Mouse (Mus musculus) fat pad, adult 2 months (tissue): ENCODE results near the gene Fam173a.

ENCODE experiments used
- DNase-seq: peaks from one replicate; pipeline ENCODE4 v3.0.0-alpha.2; 2011; ENCODE audit warnings: low read depth, low spot score; ENCODE audit errors: extremely low read depth

The Fam173a gene

DNA sequence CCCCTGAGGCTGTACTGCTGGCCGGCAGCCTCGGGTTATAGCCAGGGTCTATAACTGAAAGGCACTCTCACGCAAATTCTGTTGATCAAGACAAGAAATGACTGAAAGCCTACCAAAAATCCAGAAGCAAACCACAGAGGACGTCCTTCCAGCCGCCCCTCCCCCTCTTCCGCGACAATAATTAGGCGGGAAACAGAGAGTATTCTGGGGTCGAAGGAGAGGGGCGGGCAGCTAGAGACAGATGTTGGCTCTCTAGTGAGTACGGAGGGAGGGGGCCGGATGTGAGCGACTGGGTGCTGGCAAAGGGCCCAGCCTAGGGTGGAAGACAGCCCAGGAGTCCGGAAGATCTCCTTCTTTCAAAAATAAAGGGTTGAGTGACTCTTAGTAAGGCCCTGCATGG lies at the start of gene Fam173a:
Gene Fam173a, minus strand, starts transcription at position 287 of the 400 bp plus-strand sequence.
- DNase-seq, result no peak

DNA sequence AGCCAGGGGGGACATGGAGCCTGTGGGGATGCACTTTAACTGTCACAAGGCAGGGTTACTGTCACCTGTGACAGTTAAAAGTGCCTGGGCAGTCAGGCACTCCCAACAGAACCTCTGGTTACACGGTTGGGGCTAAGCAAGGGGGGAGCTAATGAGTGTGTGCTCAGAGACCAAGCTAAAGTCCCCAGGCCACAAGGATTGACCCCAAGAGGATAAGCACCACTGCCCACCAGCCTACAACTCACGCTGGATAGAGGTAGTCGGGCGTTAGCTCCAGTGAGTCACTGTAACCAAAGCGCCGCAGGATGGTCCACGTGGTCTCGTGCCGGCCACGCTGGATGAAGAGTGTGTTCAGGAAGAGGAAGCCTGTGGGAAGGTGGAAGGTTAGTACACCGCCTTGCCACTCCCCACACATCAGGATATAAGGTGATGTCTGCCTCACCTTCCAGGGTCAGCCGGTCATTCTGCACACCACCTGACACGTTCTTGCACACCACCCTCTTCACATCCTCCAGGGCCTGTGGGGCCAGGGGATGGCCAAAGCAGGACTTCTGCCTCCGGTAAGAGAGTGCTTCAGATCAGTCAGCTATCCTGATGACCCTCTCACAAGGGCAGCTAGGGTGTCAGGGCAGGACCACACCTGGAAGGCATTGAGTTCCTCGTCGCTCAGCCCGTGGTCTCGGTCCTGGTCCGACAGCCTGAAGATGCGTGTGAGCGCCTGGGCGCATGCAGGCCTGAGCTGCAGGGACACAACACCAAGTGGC lies 48.6 kb upstream of the Fam173a start, which contains the start of gene Gm20683:
Gene Gm20683, minus strand, starts transcription at position 647 of the 764 bp plus-strand sequence.
- no peak for DNase-seq

DNA sequence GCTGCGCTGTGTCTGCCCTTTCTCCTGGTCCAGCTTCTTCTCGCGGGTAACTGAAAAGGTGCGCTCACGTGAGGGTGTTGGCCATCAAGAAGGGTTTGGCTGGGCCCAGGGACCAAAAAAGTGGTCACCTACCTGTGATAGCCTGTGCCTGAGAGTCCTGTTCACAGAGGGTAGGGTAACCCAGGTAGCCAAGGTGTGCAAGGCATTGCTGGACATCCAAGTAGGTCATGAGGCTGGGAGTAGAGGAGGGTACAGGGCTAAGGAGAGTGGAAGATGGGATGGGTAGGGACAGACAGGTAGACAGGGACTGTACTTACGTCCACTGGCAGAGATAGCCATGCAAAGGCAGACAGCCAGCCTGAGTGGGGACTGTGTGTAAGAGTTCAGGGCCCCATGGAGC lies 47.8 kb upstream of the Fam173a start:
- no peak for DNase-seq

DNA sequence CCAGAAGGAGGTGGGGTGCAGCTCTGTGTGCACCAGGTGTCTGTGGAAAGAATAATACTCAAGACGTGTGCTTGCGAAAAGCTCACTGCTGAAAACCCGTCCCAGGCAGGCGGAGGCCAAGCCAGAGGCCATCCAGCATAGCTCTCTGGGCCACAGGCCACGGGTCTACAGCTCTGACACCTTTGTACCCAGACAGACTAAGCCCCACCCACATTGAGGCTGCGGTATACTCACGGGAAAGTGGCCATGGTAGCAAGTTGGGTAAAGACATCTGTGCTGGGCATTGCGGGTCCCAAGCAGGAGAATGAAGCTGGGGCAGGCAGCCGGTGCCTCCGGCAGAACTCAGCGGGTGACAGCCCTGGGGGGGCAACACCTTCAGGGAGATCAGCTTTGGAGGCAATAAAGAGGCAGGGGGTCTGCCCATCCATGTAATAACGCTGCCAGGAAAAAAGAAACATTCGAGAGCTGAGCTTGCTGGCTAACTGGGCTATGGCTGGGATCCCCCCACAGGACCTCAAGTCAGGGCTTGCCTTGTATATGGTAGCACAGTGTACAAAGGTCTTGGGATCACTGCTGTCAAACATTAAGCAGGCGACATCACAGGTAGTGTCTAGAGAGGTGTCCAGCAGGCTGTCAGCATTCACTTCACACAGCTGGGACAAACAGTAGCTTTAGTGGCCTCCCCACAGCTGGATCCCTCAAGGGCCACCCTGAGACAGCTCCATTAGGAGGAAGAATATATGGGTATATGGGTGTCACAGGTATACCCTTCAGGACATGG lies 46.9 kb upstream of the Fam173a start:
- no peak for DNase-seq

DNA sequence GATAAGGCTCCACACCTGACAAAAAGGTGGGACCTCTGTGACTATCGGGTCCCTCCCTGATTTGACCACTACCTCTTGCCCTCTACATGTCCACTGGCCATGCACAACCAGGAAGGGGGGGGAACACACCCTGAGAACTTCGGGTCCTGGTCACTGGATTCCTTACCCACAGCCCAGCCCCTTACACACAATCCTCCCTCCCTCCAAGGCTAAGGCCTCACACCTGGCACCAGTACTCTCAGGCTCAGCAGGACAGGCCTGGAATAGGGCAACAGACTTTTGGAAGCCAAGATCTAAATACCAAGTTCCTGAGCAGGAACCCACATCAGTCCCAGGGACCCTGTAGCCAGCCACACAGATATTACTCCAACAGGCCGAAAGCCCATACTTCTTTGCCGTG lies 46.2 kb upstream of the Fam173a start:
- DNase-seq, result no peak

DNA sequence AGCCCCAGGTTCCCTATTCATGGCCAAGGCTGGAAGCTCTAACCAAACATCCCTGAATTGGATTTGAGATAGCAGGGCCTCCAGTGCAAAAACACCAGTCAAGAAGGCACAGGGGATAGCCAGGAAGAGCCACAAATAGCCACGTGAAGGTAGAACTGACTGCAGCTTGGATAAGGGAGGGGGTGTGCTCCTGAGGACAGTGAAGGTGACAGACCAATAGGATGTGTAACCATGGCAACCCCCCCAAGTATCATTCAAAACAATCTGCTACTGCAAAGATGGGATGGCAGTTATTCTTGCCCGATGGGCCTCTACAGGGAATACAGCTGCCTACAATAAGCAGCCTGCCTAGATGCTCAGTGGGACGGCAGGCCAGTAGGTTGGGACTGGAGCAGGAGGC lies 44.8 kb upstream of the Fam173a start:
- DNase-seq, result no peak

DNA sequence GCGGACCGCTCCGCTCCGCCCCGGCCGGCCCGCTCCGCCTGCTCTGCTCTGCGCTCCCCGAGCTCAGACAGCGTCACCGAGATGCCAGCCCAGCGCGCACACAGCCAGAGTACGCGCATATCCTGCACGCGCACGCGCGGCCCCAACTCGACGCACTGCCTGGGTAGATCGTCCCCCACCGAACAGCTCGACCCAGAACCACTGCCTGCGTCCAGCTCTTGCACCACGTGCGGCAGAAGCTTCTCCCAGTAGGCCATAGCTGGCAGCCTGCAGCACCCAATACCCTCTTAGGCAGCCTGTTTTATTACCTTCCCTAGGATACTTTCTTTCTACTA lies 44.3 kb upstream of the Fam173a start, which contains the start of gene Rhbdl1:
Gene Rhbdl1, minus strand, starts transcription at position 220 of the 335 bp plus-strand sequence.
- no peak for DNase-seq

DNA sequence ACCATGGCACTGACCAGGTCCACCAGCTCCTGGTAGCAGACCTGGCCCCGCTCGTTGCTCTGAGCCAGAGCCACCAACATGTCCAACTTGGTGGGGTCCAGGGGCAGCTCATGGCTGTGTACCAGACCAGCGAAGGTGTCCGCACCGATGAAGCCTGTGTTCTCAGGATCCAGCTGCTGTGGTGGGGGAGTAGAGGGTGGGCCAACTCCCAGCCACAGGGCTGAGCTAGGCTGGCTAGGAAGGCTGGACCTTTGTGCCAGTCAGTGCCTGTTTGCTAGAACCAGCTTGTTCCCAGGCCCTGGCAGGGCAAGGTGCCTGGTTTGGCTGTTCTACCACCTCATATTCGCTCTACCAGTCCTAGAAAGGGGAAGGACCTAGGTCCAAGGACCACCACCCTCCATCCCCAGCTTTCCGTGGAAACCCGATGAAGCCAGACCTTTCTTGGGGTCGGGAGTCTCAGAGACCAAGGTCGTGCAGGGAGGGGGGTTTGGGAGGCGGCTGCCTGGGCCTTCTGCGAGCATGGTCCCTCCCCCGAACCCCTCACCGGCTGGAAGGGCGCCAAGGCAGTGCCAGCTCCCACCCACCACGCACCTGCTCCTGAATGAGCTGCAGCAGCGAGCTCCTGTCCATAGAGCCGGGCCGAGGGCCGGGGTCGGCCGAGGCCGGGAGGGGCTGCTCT lies 43.8 kb upstream of the Fam173a start:
- no peak for DNase-seq

DNA sequence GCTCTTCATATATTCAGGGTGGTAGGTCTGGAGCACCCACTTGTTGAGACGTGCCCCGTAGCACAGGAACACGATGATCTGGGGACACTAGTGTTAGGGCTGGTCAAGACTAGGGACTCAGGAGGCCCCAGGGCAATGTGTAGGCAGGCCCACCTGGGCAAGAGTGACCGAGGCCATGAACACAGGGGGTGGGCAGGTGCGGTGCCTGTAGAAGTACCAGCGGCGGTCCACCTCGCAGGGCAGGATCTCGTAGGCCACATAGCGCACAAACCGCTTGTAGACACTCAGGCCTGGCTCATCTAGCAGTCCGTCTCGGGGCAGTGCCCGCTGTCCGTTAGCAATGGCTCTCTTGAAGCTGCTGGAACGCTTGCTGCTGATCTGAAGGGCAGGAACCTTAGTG lies 43.1 kb upstream of the Fam173a start:
- DNase-seq, result no peak

DNA sequence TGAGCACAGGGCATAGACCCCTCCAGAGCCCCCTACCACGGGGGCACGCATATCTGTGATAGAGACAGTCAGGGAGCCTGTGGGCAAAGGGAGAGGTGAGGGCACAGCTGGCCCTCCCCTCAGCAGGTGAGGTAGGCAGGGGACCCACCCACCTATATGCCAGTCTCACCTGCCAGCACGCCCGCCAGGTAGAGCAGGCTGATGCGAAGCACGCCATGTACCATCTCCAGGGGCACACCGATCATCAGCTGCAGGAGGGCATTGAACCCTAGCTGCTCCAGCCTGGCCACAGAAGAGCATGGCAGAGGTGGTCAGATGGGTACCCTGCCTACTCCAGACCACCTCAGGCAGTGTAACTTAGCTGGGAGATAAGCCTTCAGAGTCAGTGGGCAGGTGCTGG lies 42.6 kb upstream of the Fam173a start:
- no peak for DNase-seq

DNA sequence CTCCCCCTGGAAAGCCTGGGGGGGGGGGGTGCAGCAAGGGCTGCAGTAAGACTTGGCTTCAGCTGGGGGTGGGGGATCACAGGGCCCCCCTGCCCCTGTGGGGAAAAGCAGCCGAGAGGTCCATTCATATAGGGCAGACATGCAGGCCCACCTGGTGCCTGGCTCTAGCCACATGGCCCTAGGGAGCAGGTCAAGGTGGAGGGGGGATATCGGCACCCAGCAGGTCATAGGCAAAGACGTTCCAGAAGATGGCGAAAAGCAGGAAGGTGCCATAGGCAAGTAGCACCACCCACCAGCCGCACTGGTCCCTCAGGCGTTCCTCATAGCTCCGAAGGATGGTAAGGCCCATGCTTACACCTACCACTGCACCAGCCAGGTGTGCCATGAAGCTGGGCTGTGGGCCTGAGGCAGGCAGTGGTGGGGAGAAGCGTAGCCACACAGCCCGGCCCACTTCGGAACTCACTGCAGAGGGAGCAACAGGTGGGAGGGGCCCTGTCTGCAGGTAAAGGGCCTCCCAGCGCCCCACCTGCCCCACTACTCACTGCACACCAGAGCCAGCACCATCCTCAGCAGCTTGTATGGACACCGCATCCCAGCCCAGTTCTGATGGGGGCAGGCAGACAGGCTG lies 42.0 kb upstream of the Fam173a start:
- no peak for DNase-seq

DNA sequence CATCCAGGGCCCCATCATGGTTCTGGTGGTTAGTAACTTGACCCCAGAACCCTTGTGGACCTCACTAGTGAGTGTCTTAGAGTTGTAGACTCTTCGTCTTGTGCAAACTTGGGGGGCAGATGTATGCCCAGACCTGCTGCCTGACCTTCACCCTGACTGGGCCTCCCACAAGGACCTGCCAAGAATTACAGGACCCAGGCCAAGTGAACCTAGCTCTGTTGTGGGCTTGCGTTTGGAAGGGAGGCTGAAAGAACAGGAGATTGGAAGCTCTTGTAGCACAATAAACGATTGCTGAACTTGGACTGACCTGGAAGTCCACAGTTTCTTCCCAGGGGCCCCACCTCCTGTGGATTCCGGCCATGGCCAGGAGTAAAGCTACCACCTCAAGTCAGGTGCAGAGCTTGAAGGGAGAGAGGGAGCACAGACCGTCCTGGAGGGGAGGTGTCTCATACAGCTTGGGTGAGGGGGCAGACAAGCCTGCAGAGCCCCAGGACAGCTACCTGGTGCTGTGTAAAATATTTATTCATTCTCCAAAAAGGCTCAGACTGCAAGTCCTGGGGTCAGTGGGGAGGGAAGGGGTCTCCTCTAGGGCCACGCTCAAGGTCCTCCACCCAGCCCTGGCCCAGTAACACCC lies 41.4 kb upstream of the Fam173a start:
- DNase-seq, result no peak

DNA sequence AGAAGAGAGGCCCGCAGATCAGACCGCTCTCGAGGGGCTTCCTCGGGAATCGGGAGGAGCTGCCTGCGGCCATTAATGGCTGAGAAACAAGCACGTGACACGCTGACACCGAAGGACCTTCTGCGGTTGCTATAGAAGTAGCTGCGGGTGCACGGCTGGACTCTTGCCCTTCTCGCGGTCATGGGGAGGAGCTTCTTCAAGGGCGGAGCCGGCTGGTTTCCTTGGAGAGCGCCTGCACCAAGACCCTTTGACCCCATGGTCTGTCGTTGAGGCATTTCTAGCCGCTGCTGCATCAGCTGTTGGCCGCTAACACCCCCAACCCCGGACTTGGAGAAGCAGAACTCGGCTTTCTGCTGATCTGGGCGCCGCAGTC lies 40.6 kb upstream of the Fam173a start, which contains the start of gene Stub1:
Gene Stub1, minus strand, starts transcription at position 114 of the 373 bp plus-strand sequence.
- no peak for DNase-seq

DNA sequence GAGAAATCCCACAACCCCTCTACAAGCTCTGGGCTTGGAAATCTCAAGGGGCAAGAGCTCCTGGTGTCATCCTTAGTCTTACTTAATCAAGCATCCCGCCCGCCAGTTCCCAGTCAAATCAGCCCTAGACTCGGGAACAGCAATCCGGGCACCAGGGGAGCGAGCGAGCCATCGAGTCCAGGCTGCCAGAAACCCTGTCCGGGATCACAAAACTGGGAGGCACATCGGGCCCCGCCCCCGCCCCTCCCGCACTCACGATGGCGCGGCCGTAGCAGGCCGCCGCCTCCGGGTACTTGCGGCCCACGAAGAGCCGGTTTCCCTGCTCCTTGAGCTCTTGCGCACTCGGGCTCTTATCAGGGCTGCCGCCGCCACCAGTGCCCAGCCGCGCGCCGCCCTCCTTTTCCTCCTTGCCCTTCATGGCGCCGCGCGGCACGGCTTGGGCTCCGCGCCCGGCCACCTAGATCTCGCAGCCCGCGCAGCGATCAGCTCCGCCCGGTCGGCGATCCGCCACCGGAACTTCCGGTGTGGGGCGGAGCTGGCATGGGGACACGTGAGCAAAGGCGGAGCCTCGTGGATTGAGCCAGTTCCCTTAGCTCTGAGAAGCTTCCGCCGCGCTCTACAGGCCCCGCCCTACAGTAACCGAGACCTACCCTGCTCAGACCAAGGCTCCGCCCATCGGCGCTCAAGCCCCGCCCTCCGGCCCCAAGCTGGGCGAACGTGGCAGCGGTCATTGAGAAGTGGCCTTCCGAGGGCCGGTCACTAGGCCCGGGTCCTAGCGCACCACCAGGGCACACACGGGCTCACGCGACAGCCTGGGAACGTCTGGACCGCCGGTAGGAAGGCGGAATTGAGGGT lies 40.0 kb upstream of the Fam173a start:
- no peak for DNase-seq

DNA sequence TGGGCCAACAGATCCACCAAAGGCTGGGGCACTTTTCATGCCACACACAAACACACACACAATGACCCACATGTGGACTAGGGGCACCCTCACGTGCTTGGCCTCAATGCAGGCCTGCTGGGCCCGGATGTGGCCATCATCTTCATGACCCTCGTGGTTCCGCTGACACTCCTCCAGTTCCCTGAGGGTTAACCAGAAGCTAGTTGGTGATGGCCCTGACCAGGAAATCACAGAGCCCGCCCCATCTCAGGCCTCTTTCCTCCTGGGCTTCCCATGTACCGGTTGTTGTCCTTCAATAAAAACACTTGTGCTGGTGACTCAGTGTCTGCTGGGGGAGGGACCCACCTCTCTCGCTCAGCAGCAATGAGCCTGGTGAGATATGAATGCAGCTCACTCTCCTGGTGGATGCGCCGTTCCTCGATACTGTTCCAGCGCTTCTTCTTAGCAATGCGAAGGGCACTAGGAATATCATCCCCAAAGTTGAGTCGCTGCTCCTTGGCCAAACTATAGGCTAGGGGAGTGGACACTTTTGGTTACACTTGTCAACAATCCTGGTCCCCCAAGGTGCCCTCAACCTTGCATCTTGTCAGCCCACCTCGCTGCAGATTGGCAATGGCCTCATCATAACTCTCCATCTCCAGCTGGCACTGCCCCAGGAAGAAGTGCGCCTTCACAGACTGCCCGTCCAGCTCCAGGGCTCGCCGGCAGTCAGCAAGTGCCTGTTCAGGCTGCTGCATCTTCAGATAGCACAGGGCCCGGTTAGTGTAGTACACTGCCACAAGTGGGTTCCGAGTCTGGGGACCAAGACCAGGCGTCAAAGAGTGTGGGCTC lies 39.0 kb upstream of the Fam173a start:
- DNase-seq, result no peak

DNA sequence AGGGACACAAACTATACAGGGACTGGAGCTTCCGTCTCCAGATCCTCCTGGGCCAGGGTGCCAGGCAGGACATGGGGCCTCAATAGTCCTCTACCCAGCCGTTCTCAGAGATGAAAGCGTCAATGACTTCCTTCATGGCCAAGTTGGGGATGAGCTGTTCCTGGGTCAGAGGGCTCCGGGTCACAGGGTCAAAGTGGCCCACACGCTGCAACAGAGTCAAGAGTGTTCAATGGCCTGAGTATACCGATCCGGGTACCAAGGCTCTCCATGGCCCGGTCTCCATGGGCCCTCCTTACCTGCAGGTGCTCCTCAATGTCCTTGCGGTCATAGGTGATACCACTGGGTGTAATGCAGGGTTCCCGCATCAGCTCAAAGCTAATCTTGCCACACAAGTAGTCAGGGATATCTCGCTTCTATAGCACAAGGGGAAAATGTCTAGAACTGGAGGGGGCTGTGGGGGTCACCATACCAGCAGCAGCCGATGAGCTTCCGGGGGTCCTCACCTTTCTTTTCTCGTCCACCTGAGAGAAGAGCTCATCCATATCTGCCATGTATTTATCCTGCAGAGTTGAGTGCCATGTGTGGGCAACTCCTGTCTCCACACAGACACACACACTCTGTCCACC lies 38.2 kb upstream of the Fam173a start:
- DNase-seq, result no peak

DNA sequence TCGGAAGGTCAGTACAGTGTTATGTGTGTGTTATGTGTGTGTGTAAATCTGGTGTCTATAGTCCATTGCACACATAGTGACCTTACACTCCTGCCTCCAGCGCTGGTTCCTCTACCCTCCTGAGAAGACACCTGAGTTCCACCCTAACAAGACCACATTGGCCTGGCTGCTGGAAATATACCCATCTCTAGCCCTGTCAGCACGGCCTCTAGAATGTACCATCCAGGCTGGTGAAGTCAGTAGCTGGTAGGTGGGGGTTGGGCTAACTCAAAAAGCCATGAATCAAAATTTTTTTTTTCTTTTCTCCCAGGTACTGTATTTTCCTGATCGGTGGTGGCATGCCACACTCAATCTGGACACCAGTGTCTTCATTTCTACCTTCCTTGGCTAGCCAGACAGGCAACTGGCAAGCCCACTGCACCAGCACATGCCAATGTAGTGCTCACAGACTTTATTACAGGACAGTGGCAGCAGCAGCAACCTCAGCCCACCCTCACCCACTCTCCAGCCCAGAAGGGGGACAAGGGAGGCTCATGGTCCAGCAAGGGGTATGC lies 37.6 kb upstream of the Fam173a start:
- no peak for DNase-seq

DNA sequence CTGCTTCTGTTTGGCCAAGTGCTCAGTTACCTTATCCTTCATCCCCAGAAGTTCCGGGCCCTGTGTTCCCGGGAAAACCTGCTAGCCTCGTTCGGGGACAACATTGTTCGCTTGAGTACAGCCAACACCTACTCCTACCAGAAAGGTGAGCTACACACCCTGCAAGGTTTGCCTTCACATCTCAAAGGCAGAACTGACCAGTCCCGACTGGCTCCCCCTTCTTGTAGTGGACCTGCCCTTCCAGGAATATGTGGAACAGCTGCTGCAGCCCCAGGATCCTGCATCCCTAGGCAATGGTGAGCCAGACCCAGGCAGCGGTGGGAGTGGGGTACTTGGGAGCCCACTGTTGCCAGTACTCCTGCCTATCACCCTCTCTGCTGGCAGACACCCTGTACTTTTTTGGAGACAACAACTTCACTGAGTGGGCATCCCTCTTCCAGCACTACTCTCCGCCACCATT lies 36.9 kb upstream of the Fam173a start:
- no peak for DNase-seq
